Mouse (Mus musculus): Measurements from ENCODE around the gene Nek7.

DNA sequence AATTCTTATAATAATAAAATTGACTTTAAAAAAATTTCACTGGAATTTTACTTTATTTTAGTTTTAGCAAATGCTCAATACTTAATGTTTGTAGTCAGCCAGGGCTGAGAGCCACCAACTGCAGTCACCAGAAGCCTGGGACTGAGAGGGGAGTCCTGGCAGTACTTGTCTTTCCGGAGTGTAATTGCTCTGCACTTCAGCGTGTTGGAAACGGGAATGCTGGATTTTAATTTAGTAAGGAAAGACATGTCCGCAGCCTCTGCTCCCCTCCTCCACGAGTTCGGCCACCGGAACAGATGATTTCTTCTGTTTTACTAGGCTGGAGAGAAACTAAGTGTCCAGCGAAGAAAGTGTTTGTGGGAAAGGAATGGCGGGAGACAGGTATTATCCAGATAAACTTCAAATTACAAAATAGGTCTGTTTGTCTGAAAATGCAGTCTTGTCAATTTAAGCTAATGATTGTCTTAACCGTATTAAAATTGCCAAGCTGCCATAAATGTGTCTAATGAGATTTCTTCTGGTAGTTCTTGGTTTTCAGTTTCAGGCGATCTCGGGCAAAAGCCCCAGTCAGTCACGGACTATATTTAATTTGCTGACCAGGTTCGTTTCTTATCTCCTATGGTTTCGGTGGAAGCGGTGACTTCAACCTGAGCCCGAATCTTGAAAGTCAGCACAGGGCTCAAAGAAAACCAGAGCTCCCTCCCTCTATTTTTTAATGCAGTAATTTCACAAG lies 2.5 kb downstream of the Nek7 start:
- TF ChIP-seq CTCF (IDR thresholded peaks at IDR 0.05; ENCODE audit: borderline replicate concordance, control insufficient read depth, extremely low read depth, insufficient read depth, low read length, poor library complexity) (no peak), POLR2A (IDR thresholded peaks at IDR 0.05; ENCODE audit: control insufficient read depth, extremely low read depth, insufficient read depth, low read length, poor library complexity) (no peak)

Measured in thymus, adult 2 months (tissue).